ENCODE assay signal across 27 mouse cellular contexts in genomic region chr6:54890221-54890620, GRCm38 (mm10).
DNase-seq lines count a peak whose midpoint lies in the region; ATAC-seq and TF ChIP-seq lines count a peak whose summit lies in the region.
"Had no signal": no experiment of that assay in that cellular context is flagged by ENCODE, and none has a peak within 500 bp of the region (broad histone marks: within the 10 kb centered on the region; RNA-seq: fewer than 3 reads in every experiment).

No protein-coding gene starts in this region.

- WGBS in hindbrain, embryonic 14.5 days, result 59% methylated on average over 9 of the region's 9 CpGs

- peak; percentile 35 for DNase-seq in heart, adult 11 months
- no peak for DNase-seq in heart, postnatal 4 days
- peak; percentile 61 for DNase-seq in R1 (ENCODE audit: low read depth, low spot score)
- DNase-seq in retina, embryonic 14.5 days (ENCODE audit: low spot score), result peak; percentile 24
- no peak for DNase-seq in hindbrain, embryonic 14.5 days (ENCODE audit: low spot score)
- no peak for DNase-seq in adrenal gland, postnatal 4 days (ENCODE audit: low spot score in 2 of 2)
- DNase-seq in kidney, adult 8-10 months, result no peak
- DNase-seq: adrenal gland, adult 2 months; adrenal gland, postnatal 14 days; cerebellum, adult 18-20 months; cerebellum, adult 9-10 months; cerebellum, postnatal 14 days; embryo, embryonic 11 days; gastrocnemius, postnatal 10 days; gastrocnemius, postnatal 36 days had no signal

- H3K9ac ChIP-seq in hindbrain, embryonic 14.5 days, result no peak overlapping the region
- H3K9ac ChIP-seq: embryonic facial prominence, embryonic 13.5 days; forebrain, embryonic 12.5 days; forebrain, embryonic 15.5 days; hindbrain, embryonic 13.5 days had no signal

- no peak for TF ChIP-seq CTCF in E14TG2a.4 (conservative IDR thresholded peaks at IDR 0.05; ENCODE audit: low read length)

- no peak overlapping the region for H3K27ac ChIP-seq in hindbrain, embryonic 14.5 days
- H3K27ac ChIP-seq: embryonic facial prominence, embryonic 10.5 days; embryonic facial prominence, embryonic 13.5 days; forebrain, embryonic 12.5 days; forebrain, embryonic 15.5 days; hindbrain, embryonic 10.5 days; hindbrain, embryonic 13.5 days; hindbrain, postnatal 0 days had no signal

- peaks cover 56% of the 10 kb centered on the region for H3K36me3 ChIP-seq in E14TG2a.4 (ENCODE audit: insufficient read depth, low read length)
- H3K36me3 ChIP-seq in hindbrain, embryonic 14.5 days (replicated peaks; ENCODE audit: control insufficient read depth, insufficient read depth), result no peaks in the 10 kb centered on the region
- H3K36me3 ChIP-seq: embryonic facial prominence, embryonic 10.5 days; embryonic facial prominence, embryonic 13.5 days; forebrain, embryonic 12.5 days; hindbrain, embryonic 10.5 days; hindbrain, embryonic 13.5 days had no signal

- H3K4me3 ChIP-seq in E14TG2a.4 (replicated peaks; ENCODE audit: low read length), result peak overlapping the region; percentile 46
- H3K4me3 ChIP-seq in hindbrain, embryonic 14.5 days (replicated peaks; ENCODE audit: low read length), result no peak overlapping the region
- H3K4me3 ChIP-seq: embryonic facial prominence, embryonic 10.5 days; embryonic facial prominence, embryonic 13.5 days; erythroblast, embryonic 14.5 days; forebrain, embryonic 12.5 days; forebrain, embryonic 15.5 days; hindbrain, embryonic 10.5 days; hindbrain, embryonic 13.5 days had no signal

- no peaks in the 10 kb centered on the region for H3K9me3 ChIP-seq in E14TG2a.4 (ENCODE audit: low read length)
- no peaks in the 10 kb centered on the region for H3K9me3 ChIP-seq in hindbrain, embryonic 14.5 days (ENCODE audit: control insufficient read depth, low read length)
- H3K9me3 ChIP-seq: embryonic facial prominence, embryonic 10.5 days; embryonic facial prominence, embryonic 13.5 days; forebrain, embryonic 12.5 days; forebrain, embryonic 15.5 days; hindbrain, embryonic 10.5 days; hindbrain, embryonic 13.5 days had no signal

- no peak overlapping the region for H3K4me2 ChIP-seq in hindbrain, embryonic 14.5 days (replicated peaks)
- H3K4me2 ChIP-seq: embryonic facial prominence, embryonic 13.5 days; forebrain, embryonic 12.5 days; forebrain, embryonic 15.5 days; heart, embryonic 11.5 days; hindbrain, embryonic 13.5 days had no signal

- ATAC-seq in hindbrain, embryonic 14.5 days (ENCODE audit: low FRiP score), result no peak
- ATAC-seq: forebrain, embryonic 15.5 days; hindbrain, postnatal 0 days; inflammation-experienced regulatory T-cells, adult 6 months; intestine, embryonic 16.5 days had no signal

- H3K4me1 ChIP-seq in E14TG2a.4 (replicated peaks; ENCODE audit: low read depth, low read length), result peaks cover 47% of the 10 kb centered on the region
- no peaks in the 10 kb centered on the region for H3K4me1 ChIP-seq in hindbrain, embryonic 14.5 days (replicated peaks; ENCODE audit: control insufficient read depth, insufficient read depth, low read length)
- H3K4me1 ChIP-seq: embryonic facial prominence, embryonic 13.5 days had no signal

- no peaks in the 10 kb centered on the region for H3K27me3 ChIP-seq in E14TG2a.4 (ENCODE audit: insufficient read depth, low read length)
- no peaks in the 10 kb centered on the region for H3K27me3 ChIP-seq in hindbrain, embryonic 14.5 days (ENCODE audit: control insufficient read depth, insufficient read depth, low read length)
- H3K27me3 ChIP-seq: embryonic facial prominence, embryonic 13.5 days; forebrain, embryonic 12.5 days; forebrain, embryonic 15.5 days; hindbrain, embryonic 13.5 days had no signal

Comparison
In these comparisons a context has a peak if more than half of its experiments do, and no peak if none do; other contexts are left out.
1. DNase-seq: peak in heart, adult 11 months (single experiment), R1 (single experiment) and retina, embryonic 14.5 days (single experiment); none in heart, postnatal 4 days (single experiment), hindbrain, embryonic 14.5 days (single experiment), adrenal gland, postnatal 4 days (0 of 2) and kidney, adult 8-10 months (0 of 2).